Mouse (Mus musculus) liver, postnatal 0 days (tissue): Measurements from ENCODE around the gene Akap2.

Source experiments
- CTCF ChIP-seq: sonication (generic); IDR thresholded peaks from 2 replicates; pipeline ENCODE4 v1.5.1; 2016; ENCODE audit warnings: antibody characterized with exemption, low read depth
- EP300 ChIP-seq: IDR thresholded peaks from 2 replicates; pipeline ENCODE4 v1.6.1; 2016; ENCODE audit warnings: antibody characterized with exemption, low read depth, mild to moderate bottlenecking

GRCm38 (mm10) chr4:57879804-57880357, 162.4 kb downstream of the Akap2 start:
- TF ChIP-seq CTCF (peak; percentile 94), EP300 (no peak)
